Mouse (Mus musculus) B cell, adult (primary cell): Measurements from ENCODE around the gene Lbx1. TPM values are rescaled to one million over a fixed set of nuclear protein-coding genes. Genes with fewer than 3 reads are reported as not detected.

ENCODE experiments used
- total RNA-seq: library from RNA; stranded (reverse); gene quantifications from 4 replicates; pipeline ENCODE4 v1.2.4, GENCODE M21; 2023; ENCODE audit not compliant: inconsistent age

Lbx1 gene
- total RNA-seq: not detected in 4 replicates

DNA sequence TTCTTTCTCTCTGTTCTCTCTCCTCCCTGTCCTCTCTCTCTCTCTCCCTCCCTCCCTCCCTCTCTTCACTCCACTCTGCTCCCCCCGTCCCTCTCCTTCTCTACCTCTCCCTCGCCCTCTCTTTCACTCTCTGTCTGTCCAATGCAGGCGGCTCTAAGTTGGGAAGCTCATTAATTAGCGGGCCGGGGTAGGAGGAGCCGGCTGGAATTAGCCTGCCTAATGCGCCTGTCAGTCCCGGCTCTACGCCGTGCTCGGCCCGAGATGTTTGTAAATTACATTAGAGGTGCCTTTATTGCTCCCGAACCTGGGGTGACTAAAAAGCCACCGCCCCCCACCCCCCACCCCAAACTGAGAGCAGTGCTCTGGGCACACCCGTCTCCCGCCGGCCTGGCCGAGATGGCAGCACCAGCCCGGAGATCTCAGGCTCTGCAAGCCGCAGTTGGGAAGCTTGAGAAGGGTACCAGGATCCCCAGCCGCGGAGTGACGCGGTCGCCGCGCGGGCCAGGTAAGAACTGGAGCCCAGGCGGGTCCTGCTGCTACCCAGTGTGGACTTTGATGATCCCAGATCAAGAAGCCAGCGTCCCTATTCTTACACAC, at the start of gene Lbx1:
Gene Lbx1, minus strand, starts transcription at position 47 of the 597 bp plus-strand sequence.

Other genes starting within 250 kb of the Lbx1 start
- gene Sema4g, start 246.7 kb downstream of the Lbx1 start, total RNA-seq: 0.57 to 1.3 TPM (median 0.88 TPM) in 4 replicates
- gene Twnk, start 230.1 kb downstream of the Lbx1 start, total RNA-seq: 11.0 to 14.3 TPM (median 13.1 TPM) in 4 replicates
- 30.9 to 35.0 TPM (median 33.1 TPM) in 4 replicates for gene Mrpl43, start 229.4 kb downstream of the Lbx1 start, total RNA-seq
- gene Lzts2, start 221.4 kb downstream of the Lbx1 start, total RNA-seq: 0.45 to 1.7 TPM (median 1.3 TPM) in 4 replicates
- not detected in 4 replicates for gene Pdzd7, start 190.1 kb downstream of the Lbx1 start, total RNA-seq
- gene Sfxn3, start 188.3 kb downstream of the Lbx1 start, total RNA-seq: 20.4 to 28.0 TPM (median 23.7 TPM) in 4 replicates
- not detected in 4 replicates for gene Kazald1, start 160.6 kb downstream of the Lbx1 start, total RNA-seq
- gene Tlx1, start 85.1 kb downstream of the Lbx1 start, total RNA-seq: not detected in 4 replicates
- 32.3 to 41.8 TPM (median 38.6 TPM) in 4 replicates for gene Btrc, start 127.9 kb upstream of the Lbx1 start, total RNA-seq